Mouse (Mus musculus): ENCODE results near the gene Tgm6. TPM values are rescaled to one million over a fixed set of nuclear protein-coding genes. Genes with fewer than 3 reads are reported as not detected.
A peak's percentile ranks its signal among the peaks of the same experiment; 100 is the strongest.

Gene Tgm6
- total RNA-seq (2014; fragmentation: Nextera tagmentation) = not detected in 2 replicates
- total RNA-seq (2017) = not detected in 2 replicates

- no peak for ATAC-seq (replicated peaks; ENCODE audit: low FRiP score, low TSS enrichment, poor library complexity, severe bottlenecking)
Measured at GRCm38 (mm10) chr2:130112116-130112515, at the start of gene Tgm6. Gene Tgm6 (plus strand): TSS chr2:130112416.

- peak; percentile 79; the same call in 1 of the 2 replicates for ATAC-seq (replicated peaks; ENCODE audit: low FRiP score, low TSS enrichment, poor library complexity, severe bottlenecking)
Measured at GRCm38 (mm10) chr2:130068228-130068627, 44.0 kb upstream of the Tgm6 start.

- no peak for ATAC-seq (replicated peaks; ENCODE audit: low FRiP score, low TSS enrichment, poor library complexity, severe bottlenecking)
Measured at GRCm38 (mm10) chr2:130070396-130070795, 41.8 kb upstream of the Tgm6 start.

DNA sequence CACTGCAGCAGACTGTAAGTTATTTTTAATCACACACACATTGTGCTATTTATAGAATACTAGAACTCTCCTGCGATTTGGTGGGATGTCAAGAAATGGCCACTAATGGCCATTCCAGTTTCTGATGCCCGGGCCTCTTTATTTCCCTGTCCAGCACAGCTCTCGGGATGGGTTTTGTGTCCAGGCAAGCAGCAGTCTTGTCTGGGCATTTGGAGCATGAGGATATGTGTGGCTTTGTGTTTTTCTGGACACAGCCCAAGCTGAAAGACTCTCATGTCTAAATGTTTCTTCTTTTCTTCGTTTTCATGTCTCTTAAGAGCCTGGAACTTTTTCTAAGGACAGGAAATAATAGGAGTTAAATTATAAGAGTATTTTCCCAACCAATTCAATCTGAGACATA lies 588 bp downstream of the Tgm6 start:
- no peak for ATAC-seq (replicated peaks; ENCODE audit: low FRiP score, low TSS enrichment, poor library complexity, severe bottlenecking)

DNA sequence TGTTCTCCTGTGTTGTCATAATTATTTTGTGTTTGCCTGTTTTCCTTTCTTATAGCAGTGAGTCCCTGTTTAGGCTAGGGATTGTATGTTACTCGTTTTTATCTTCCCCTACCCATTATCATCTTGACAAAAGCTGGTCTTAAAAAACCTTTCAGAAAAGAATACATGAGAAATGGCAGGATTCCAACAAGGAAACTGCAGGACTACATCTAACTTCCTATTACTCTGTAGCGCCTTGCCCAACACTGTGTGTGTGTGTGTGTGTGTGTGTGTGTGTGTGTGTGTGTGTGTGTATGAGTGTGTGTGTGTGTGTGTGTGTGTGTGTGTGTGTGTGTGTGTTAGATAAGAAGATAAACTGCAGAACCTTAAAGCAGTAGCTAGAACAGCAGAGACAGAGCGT lies 1.2 kb downstream of the Tgm6 start:
- ATAC-seq (replicated peaks; ENCODE audit: low FRiP score, low TSS enrichment, poor library complexity, severe bottlenecking) = no peak

- ATAC-seq (replicated peaks; ENCODE audit: low FRiP score, low TSS enrichment, poor library complexity, severe bottlenecking) = no peak
Measured at GRCm38 (mm10) chr2:130118649-130119048, 6.4 kb downstream of the Tgm6 start.

DNA sequence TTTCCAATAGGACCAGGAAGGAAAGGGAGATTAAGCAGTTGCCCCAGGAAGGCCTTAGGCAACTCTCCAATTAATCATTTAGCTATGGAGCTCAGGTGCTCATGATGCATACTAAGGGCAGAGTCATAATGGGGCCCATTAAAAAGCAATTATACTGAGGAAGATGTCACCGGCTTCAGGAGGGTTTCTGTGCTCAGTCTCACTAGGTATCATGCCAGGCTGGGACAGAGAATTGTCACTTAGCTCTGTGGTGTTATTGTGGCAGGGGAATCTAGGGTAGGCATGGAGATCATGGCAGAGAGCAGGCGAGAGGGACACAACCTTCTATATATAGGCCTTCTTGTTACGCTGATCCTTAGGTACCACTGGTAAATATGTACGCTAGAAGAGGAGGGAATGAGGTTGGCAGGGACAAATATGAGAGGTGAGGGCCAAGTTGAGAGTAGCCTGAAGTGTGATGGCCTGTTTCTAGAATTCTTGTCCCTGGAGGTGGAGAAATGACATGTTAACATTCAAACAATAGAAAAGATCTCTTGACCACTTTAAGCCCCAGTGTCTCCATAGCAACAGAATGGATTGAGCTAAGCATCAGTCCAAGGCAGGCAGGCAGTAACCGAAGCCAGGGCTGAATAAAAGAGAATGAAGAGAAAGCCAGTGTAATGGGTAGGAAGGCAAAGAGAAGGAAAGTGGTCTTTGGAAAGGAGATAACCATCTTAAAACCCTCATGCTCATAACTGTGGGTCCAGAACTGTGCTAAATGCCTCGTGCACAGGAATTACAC lies 13.3 kb downstream of the Tgm6 start:
- no peak for ATAC-seq (replicated peaks; ENCODE audit: low FRiP score, low TSS enrichment, poor library complexity, severe bottlenecking)

DNA sequence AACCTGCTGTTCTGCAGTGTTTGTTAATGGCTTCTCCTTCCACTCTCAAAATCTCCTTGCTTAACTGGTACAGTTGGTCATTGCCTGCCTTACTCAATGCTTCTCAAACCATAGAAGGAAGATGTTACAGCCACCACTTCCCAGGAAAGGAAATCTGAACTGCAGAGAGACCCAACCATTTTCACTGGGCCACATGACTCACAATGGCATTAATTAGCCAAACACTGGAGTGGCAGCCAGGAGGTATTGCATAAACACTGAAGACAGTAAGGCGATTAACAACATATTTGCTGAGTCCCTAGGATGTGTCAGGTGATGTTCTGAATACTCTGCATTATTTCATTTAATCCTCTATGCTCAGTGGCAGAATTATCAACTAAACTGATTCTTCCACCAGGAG lies 13.9 kb downstream of the Tgm6 start:
- no peak for ATAC-seq (replicated peaks; ENCODE audit: low FRiP score, low TSS enrichment, poor library complexity, severe bottlenecking)

- ATAC-seq (replicated peaks; ENCODE audit: low FRiP score, low TSS enrichment, poor library complexity, severe bottlenecking) = no peak
Measured at GRCm38 (mm10) chr2:130129687-130130086, 17.5 kb downstream of the Tgm6 start.

GRCm38 (mm10) chr2:130143011-130143410 lies 30.8 kb downstream of the Tgm6 start:
- ATAC-seq (replicated peaks; ENCODE audit: low FRiP score, low TSS enrichment, poor library complexity, severe bottlenecking) = no peak

- no peak for ATAC-seq (replicated peaks; ENCODE audit: low FRiP score, low TSS enrichment, poor library complexity, severe bottlenecking)
Measured at GRCm38 (mm10) chr2:130144703-130145324, 32.6 kb downstream of the Tgm6 start.

GRCm38 (mm10) chr2:130146089-130146668 lies 34.0 kb downstream of the Tgm6 start:
- no peak for ATAC-seq (replicated peaks; ENCODE audit: low FRiP score, low TSS enrichment, poor library complexity, severe bottlenecking)

DNA sequence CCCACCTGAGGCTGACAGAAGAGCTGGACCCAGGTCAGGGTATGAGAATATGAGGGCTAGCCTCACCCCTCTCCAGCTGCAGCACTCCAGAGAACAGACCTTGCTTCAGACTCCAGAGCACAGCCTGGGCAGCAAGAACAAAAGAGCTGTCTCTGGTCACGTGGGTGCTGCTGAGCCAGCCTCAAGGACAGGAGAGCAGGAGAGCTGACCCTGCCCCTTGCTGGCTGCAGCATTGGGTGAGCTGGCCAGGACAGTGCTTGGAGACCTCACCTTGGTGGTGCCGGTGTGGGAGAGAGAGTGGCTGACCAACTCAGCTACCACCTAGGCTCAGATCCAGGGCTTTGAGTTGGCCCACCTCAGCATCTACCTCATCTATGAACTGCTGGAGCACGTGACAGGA lies 43.0 kb downstream of the Tgm6 start:
- no peak for ATAC-seq (replicated peaks; ENCODE audit: low FRiP score, low TSS enrichment, poor library complexity, severe bottlenecking)

DNA sequence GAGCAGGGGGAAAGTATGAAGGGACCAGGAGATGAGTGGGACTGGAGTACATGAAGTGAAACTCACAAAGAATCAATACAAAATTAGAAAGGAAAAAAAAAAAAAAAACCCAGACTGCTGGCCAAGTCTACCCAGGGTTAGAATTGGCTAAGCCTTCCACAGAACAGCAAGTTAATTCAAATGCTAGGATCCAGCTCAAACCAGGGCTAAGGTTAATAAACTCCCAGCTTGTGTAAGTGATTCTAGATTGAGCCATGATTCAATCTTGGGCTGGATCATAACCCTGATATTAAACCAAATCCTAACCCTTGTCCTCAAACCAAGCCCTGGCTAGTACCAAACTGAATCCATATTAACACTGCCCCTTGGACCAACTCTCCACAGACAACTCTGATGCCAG lies 43.6 kb downstream of the Tgm6 start:
- no peak for ATAC-seq (replicated peaks; ENCODE audit: low FRiP score, low TSS enrichment, poor library complexity, severe bottlenecking)

GRCm38 (mm10) chr2:130157231-130158087 lies 45.2 kb downstream of the Tgm6 start:
- ATAC-seq (replicated peaks; ENCODE audit: low FRiP score, low TSS enrichment, poor library complexity, severe bottlenecking) = no peak

DNA sequence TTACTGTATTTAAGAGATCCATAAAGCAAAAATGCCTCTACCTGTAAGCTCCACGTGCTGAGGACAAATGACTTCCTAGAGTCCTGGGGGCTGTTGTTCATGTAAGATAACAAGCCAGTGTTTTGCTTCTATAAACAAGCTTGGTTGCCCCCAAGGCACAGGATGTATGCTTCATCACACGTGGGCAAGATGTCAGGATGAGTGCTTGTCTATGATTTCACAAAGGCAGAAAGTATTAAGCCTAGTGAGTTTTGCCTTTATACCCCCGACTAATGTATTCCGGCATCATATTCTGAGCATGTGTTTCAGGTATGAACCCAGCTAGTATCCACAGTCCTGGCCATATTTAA lies 45.8 kb downstream of the Tgm6 start:
- ATAC-seq (replicated peaks; ENCODE audit: low FRiP score, low TSS enrichment, poor library complexity, severe bottlenecking) = no peak

- ATAC-seq (replicated peaks; ENCODE audit: low FRiP score, low TSS enrichment, poor library complexity, severe bottlenecking) = no peak
Measured at GRCm38 (mm10) chr2:130162701-130163100, 50.5 kb downstream of the Tgm6 start.

DNA sequence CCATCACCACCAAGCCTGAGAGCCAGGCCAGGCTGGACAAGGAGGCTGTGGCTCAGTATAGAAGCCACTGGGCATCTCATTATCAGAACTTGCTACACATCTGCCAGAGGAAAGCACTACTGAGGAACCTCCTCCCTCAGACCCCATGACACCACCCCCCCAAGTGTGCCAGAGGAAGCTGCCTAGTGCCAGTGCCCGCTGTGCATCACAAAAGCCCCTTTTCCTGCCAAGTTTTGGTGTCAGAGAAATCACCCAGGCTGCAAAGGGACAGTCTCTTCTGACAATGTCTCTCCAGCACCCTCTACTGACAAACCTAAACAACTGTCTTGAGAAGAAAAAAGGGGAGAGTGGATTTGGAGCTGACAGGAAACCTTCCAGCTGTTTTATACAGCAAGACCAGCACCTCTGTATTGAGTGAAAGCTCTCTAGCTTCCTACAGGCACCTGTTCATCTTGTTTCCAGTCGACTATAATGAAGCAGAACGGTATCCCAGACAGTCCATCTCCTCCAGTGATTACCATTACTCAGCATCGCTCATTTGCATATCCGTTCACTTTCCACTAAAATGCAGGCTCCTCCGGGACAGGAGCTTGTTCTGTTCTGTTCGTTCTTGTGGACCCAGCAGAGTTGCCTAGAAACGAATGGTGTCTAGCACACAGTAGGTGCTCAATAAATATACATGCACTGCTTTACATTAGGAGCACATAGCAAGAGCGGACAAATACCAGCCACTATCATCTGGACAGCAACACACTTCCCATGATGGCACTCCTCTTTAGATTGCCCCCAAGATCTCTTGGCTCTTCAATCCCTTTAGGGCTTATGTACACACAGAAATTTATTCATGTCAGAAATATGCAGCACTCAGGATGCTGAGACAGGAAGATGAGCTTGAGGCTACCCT lies 54.3 kb downstream of the Tgm6 start:
- ATAC-seq (replicated peaks; ENCODE audit: low FRiP score, low TSS enrichment, poor library complexity, severe bottlenecking) = peak; percentile 61

DNA sequence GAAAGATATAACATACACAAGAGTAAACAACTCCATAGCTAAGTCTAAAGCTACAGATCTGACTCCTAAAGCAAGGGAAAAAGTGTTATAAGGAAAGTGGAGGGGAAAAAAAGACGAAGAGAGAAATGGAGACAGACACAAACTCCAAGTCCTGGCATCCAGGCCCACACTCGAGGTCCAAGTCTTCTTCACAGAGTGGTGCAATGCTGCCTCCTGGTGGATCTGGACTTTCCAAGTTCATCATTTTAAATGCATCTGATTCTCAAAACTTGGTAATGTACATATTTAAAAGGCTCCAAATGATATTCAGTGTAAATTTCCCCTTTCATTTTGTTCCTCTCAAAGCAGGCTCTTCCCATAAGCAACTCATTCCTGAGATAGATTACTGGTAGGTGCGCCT lies 55.6 kb downstream of the Tgm6 start:
- ATAC-seq (replicated peaks; ENCODE audit: low FRiP score, low TSS enrichment, poor library complexity, severe bottlenecking) = peak; percentile 38; the same call in 1 of the 2 replicates
